Mouse (Mus musculus): ENCODE data around the gene Gmds. TPM values are rescaled to one million over a fixed set of nuclear protein-coding genes. Genes with fewer than 3 reads are reported as not detected.

Gene Gmds
- polyA plus RNA-seq, 1 experiment: 12.0 TPM

DNA sequence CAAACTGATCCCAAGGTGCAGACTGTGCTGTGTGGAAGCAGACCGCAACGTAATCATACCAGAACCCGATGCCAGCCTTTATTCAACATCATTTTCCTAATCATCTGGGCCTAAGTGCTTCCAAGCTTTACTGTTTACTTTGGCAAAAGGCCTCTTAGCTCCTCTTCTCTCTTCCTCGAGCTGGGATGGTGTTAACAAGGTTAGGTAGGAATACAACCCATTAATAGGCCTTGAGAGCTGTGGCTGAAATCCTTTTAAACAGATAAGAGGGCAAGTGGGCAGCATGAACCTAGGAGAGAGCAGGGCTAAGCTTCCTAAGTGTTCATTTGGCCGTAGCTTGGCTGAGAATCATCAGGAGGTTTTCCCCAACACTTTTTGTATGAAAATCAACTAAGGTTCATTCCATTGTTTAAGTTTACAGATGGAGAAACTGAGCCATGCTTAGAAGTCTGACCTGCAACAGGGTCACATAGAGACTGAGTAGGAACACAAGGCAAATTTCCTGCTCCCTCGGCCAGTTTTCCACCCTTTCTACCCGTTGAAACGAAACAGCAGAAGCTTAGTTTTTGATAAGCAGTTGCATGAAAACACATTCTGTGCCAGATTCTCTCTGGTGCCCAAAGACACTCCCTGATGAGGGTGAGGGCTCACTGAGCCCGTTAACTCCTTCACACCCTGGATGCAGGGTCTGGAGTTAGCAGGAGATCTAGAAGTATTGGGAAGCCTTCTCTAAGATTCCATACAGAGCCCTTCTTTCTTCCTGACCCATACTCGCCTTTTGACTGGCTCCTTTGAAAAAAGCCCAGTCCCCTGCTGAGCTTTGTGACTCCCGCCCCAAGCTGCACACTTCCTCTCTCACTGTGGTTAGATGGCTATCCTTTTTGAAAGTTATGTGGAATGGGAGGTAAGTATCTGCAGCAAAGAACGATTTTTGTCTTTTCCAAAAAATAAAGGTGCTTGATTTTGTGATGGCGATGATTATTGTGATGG, 379.9 kb downstream of the Gmds start:
- no peak for DNase-seq (ENCODE audit: extremely low spot score in 1 of 2, low spot score in 1 of 2)

DNA sequence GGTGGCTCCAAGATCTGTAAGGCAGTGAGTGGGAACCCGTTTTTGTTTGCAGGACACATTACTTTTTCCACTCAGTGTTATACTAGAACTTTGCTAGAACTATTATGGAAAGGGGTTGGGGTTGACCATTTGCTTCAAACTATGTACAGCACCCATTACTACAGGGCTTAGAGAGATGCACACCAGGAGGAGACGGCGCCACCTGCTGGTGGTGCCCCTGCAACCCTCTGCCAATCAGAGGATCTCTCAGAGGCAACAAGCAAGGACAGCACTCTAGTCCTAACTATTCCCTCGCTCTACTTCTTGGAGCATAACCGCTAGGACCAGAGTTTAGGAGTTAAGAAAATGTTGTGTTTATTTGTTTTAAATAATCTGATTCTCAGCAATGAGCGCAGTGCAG, 382.0 kb downstream of the Gmds start:
- peak in 1 of 2 experiments; percentile 24 for DNase-seq (ENCODE audit: extremely low spot score in 1 of 2, low spot score in 1 of 2)

DNA sequence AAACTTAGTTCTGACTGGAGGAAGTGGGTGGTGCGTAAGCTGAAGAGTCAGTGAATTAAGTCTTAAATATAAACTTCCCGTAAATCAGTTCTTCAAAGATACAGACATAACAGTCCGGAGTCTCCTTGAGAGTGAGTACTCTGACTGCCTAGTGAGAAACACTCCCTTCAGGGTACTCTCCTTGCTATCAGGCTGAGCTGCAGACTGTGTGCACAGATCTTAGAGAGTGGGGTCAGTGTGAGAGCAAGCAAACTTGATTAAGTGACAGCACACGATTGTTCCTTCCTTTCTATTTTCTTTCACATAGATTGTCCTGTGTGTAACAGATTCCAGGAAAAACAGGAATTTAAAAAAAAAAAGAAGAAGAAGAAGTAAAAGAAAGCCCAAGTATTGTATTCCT, 382.4 kb downstream of the Gmds start:
- DNase-seq (ENCODE audit: extremely low spot score in 1 of 2, low spot score in 1 of 2): no peak

DNA sequence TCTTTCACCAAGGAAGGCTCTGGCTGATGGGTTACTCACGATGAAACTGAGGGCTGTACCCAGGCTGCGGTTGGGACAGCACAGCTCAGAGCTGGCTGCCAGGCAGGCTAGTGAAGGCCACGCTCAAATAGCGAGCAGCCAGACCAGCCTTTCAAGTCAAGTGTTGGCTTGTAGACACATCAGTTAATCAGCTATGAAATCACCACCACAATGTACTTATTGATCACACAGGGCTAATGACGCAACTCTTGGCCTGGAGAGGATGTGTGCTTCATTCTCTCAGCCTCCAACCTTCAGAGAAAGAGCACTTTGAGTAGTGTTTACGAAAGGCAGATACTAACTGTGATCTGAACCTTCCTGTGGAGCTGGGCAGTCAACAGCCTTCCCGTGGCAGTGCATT, 383.4 kb downstream of the Gmds start:
- DNase-seq (ENCODE audit: extremely low spot score in 1 of 2, low spot score in 1 of 2): no peak

DNA sequence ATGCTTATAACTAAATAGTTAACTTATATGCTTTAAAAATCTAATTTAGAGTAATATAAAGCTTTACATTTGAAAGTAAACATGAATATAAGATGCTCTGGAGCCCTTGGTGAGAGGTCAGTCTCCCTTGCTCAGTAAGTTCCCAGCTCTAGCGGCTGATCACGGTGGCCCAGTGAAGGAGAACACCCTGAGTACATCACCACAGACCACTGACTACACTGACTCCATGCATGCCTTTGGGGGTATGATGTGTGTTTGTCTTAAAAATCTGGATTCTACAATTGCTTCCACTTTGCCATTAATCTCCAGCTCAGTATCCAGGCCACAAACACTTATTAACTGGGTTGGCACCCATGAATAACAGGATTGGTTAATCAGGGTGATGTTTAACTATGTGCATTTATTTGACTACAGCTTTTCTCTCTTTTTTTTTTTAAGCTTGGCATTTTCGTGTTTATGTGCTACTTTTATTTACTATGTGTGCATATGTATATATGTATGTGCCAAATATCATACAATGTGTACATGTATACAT, 393.8 kb downstream of the Gmds start:
- DNase-seq (ENCODE audit: extremely low spot score in 1 of 2, low spot score in 1 of 2): no peak

DNA sequence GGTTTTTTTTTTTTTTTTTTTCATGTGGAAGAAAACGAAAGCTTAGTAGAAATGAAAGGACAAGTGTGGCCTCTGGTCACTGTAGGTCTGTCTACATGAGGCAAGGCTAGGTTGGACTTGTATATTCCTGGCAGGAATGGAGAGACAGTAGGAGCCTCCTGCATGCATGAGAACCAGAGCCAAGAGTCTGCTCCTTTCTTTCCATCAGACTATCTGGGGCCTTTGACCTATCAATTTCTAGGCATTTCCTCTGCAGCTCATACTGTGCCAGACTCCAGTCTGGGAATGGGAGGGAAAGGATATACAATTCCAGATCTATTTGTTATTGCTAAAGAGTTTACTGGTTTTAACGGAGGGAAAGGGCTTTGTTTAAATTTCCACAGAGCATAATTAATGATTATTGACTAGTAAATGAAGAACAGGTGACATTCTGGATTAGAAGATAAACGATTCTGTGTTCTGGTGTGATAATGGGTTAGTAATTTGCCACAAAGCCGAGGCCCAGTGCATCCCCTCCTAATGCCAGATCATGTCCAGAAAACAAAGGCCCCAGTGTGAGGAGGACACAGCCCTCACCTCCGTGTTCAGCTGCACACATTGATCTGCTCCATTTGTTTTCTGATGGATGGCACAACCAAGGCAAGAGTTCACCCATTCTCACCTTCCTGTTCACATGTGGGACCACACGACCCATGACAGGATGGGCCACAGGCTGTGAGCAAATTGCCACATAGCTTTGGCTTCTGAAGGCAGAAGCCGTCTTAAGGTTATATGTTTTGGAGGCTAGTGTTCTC, 394.9 kb downstream of the Gmds start:
- no peak for DNase-seq (ENCODE audit: extremely low spot score in 1 of 2, low spot score in 1 of 2)

DNA sequence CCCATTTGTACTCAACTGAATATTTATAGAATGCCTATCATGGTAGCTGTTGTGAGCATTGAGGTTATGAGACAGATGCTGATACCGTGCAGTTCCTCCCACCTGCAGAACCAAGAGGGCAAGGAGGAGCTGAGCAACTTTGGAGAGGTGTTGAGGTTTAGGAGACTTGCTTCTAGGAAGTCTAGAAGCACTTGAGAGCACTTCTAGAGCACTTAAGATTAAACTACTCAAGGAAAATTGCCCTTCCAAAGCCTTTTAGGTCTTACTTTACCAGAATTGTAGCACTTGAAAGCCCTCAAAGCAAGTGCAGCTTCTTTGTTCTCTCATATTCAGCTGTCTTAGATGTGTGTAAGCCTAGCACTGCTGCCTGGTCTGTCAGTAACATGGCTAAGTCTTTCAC, 409.2 kb downstream of the Gmds start:
- DNase-seq (ENCODE audit: extremely low spot score in 1 of 2, low spot score in 1 of 2): no peak

DNA sequence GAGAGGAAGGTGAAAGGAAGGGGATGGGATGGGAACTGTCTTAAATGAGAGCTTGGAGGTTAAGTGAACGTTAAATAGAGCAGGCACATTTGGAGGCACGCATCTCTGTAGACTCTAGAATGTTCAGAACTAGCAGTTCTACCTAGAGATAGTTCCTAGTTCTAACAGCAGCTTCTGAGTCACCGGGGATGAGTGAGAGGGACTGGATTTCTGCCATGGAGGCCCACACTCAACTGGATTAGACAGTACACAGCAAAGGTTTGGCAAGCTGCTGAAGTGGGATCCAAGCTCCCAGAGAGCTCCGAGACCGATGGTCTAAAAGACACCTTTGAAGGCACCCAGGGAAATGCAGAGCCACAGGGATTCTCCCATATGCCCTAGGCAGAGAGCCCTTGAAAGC, 411.9 kb downstream of the Gmds start:
- peak; percentile 45 to 75 for DNase-seq (ENCODE audit: extremely low spot score in 1 of 2, low spot score in 1 of 2)

DNA sequence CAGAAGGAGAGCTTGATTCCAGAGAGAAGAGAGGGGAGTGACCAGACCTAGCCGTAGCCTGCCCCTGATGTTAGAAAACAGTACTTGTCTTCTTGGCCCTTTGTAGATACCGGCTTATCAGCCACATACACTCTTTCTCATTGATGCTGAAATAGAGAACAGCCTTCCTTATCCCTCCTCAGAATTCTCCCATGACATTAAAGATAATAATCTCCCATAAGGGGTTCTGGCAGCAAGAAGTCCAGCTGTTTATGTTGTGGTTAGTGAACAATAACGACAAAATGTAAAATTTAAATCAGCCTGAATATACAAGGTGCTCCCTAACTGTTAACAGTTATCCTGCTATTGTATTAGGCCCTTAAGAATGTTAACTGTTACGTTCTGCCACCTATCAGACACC, 414.0 kb downstream of the Gmds start:
- no peak for DNase-seq (ENCODE audit: extremely low spot score in 1 of 2, low spot score in 1 of 2)

DNA sequence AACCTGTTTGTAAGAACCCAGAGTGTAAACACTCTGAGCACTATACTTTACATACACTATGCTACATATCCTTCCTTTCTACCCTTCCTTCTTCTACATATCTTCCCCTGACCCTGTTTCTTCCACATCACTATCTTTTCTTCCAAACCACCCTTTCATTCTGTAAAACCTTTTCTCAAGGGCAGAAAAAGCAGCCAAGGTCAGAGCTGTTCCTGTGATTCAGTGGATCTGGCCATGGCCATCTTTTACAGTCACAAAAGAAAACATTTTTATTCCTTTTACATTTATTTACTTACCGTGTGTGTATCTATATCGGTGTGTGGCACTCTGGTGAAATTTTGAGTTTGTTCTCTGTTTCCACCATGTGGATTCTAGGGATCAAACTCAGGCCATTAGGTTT, 418.8 kb downstream of the Gmds start:
- no peak for DNase-seq (ENCODE audit: extremely low spot score in 1 of 2, low spot score in 1 of 2)

DNA sequence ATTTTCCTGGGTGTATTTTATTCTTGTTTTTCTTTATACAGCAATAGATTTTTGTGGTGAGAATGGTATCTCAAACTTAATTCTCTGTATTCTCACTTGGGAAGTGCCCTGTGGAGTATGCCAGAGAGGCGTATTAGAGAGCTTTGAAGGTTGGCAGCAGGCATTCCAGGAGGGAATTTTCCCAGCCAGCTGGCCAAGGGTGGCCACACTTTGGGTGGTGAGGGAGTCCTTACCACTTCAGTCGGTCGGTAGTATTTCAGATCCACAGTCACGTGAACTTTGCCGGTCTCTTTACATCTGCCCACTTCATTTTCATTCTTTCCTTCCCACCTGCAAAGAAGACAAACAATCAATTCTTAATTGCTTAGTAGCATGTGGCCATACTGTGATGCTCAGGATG, 421.2 kb downstream of the Gmds start:
- no peak for DNase-seq (ENCODE audit: extremely low spot score in 1 of 2, low spot score in 1 of 2)

DNA sequence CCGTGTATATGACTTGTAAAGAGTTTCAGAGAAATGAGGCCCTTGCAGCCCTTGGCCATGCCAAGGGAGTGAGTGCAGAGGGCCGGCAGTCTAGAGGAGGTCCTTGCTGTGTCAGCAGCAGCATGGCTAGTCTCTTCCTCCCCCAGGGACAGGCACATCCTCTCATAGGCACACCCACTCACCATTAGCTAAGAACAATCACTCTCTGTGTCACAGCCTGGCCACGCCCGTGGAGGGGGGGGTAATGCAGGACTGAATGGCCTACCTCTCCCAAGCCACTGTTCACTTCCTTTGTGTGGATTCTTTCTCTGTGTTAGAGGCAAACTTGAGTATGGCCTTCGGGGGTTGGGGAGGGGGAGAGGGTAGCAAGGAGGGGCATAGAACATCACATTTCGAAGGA, 422.8 kb downstream of the Gmds start:
- DNase-seq (ENCODE audit: extremely low spot score in 1 of 2, low spot score in 1 of 2): no peak

DNA sequence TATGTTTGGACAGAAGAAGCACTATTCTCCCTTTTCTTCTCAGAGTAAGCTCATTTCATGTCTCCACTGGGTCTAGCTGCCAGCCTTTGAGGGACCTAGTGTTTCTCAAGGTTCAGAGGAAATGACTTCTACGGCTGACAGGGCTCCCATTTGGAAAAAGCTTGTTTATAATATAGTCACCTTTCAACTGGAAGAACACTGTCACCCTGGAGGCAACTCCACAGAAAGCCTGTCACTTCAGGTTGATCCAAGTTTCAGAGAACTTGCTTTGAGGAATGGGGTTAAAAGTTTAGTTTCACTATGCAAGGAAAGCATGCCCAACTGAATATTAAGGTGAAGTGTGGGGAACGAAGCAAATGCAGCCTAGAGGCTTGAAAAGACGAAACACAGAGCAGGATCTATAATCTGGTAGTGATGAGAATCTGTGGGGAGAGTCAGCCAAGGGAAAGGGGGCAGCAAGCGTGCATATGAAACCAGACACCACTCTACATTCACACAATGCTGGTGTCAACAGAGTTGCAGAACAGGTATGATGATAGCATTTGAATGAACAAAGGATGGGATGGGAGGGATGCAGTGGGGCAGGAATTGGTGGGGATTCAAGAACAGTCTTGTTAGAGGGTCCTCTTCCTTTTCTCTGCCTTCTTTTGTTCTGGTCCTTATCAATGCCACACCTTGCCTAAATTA, 423.5 kb downstream of the Gmds start:
- DNase-seq (ENCODE audit: extremely low spot score in 1 of 2, low spot score in 1 of 2): no peak

DNA sequence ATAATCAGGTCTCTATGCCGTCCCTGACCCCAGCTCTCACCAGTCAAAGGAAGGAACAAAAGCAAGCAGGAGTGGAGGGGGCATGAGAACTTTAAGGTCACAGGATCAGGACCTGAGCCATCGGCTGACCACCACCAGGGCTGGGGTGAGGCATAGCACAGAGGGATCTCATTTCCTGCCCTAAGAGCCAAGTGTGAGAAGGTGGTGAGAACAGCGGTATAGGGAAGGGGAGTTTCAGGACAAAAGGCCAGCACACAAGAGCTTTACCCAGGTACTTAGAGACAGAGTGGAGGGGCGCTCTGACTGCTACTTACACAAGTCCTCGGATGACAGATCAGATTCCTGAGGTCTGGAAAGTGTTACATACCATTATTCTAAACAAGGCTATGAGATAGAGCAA, 426.6 kb downstream of the Gmds start:
- no peak for DNase-seq (ENCODE audit: extremely low spot score in 1 of 2, low spot score in 1 of 2)

DNA sequence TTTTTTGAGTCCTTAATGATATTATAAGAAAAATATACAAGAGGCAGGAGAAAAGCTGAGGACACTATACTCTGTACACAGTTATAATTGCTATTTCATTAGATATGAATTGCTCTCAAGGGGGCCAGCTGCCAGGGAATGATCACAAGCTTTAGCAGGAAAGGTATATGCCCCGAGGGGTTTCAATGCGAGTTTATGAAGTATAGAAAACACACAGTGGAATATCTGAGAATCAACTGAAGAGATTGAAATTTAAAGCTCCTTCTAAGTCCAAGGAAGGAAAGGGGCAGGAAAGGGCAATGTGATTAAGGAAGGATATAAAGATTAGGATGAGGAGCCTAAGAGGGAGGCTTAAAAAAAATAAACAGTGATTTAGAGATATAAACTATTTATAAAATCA, 427.2 kb downstream of the Gmds start:
- DNase-seq (ENCODE audit: extremely low spot score in 1 of 2, low spot score in 1 of 2): no peak

DNA sequence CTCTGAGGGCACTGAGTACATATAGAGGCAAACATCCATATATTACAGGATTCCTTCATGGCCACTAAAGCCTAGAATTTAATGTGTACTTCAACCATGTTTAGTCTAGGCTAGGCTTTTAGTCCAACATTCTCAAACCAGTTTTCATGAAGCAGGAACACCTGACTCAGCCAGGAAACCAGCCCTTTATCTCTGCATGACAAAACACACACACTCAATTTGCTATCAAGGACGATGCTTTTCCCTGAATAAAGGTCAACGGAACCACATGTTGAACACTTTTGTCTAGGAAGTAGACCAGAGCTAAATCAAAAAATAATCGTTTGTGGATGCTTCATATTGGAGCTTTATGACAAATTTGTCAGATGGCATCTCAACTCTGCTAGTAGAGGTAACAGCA, 429.5 kb downstream of the Gmds start:
- DNase-seq (ENCODE audit: extremely low spot score in 1 of 2, low spot score in 1 of 2): no peak

DNA sequence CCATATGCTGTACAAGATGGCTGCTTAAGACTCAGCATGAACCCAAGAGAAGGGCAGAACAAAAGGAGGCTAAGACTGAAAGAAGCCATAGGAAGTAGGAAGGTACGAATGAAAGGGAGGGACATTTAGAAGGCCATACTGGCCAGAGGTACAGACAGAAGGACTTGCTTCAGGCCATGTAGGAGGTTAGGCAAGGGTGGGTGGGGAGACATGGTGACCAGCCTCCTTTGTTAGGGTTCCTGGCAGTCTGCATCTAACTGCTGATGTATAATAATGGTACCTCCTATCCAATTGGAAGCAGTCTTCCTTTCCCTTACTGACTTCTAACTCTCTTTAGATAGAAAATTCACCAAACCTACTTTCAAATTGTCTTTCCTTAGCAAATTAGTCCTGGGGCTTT, 432.0 kb downstream of the Gmds start:
- no peak for DNase-seq (ENCODE audit: extremely low spot score in 1 of 2, low spot score in 1 of 2)

DNA sequence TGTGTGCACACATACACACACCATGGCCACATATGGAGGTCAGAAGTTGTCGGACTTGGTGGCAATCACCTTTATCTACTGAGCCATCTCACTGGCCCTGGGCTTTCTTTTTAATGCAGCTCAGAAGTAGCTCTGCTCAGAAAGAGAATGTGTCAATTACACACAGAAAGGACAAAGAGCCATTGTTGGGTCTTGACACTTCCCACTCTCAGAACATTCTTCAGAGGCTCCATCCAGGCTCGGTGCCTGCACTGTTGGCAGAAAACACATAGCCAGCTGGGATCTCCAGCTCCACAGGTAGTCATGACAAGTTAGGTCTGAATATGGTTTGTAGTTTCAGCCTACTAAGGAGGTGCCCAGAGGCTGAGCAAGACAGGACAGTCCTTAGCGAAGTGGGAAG, 438.3 kb downstream of the Gmds start:
- peak in 1 of 2 experiments; percentile 10 for DNase-seq (ENCODE audit: extremely low spot score in 1 of 2, low spot score in 1 of 2)

DNA sequence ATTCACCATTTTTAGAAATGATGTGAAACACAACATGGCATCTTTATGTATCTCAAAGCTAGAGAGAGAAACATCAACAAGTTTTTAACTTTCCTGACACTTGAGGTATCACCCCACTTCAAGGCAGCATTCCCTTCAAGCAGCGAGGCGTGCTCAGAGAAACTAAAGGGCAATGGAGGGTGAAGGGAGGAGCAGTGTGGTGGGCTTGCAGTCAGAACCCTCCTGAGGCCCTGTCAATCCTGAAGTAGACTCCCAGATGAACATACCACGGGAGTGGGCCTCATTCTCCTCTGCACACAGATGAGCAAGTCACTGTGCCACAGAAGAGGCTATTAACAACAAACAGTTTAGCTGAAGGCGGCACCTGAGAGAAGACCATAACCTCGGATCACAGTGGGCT, 439.1 kb downstream of the Gmds start:
- DNase-seq (ENCODE audit: extremely low spot score in 1 of 2, low spot score in 1 of 2): no peak

DNA sequence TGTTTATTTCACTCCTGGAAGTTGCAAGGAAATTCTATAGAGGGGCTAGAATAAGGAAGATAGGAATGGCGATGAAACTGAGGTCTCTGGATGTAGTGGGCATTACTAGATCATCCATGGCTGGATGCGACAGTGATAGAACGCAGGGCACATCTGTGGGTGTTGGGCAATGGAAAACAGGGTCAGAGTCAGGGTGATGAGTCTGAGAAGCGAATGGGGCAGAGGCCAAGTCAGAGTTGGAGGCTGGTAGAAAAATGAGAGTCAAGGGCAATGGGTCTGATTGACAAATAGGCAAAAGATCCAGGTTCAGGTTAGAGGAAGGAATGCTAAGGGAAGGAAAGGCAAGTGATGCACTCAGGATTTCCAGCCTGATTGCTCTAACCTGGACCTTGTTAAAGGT, 441.0 kb downstream of the Gmds start:
- DNase-seq (ENCODE audit: extremely low spot score in 1 of 2, low spot score in 1 of 2): no peak

DNA sequence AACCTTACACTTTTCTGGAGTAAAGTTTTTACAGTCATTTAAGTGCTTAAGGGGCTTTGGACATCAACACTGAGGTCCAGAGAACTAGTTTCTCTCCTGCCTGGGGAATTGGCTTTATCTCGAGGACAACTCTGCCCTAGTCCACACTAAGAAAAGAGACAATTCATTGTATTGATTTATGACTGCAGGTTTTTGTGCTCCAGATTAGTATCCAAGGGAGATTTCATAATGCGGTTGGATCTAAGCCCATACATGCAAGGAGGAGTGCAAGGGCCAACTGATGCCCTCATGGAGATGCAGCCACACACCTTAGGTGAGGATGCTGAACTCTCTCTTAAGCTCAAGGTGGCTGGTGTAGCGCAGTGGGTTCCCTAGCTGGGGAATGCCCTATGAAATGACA, 444.0 kb downstream of the Gmds start:
- DNase-seq (ENCODE audit: extremely low spot score in 1 of 2, low spot score in 1 of 2): no peak

Measured in frontal cortex, adult 2 months (tissue).